Comparison of ENCODE assay signal across 13 mouse cellular contexts in the genomic region with DNA sequence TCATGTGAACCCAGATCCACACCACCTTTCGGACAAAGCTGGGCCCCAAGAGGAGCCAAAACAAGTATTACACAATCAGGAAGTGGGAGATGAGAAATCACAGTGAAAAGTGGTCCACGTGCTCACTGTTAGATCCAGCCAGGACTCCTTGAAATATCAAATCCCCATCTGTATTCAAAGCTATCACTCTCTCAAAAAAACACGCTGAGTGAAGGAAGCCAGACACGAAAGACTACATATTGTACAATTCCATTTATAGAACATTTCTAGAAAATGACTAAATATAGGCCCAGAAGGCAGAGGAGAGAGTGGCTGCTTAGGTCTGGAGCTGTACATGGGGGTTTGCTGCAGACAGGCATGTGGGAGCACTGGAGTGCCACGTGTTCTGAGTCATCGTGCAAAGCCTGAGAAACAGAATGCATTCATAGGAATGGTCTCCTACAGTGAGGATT.
DNase-seq lines count a peak whose midpoint lies in the region; ATAC-seq and TF ChIP-seq lines count a peak whose summit lies in the region.
"Had no signal": no experiment of that assay in that cellular context is flagged by ENCODE, and none has a peak within 500 bp of the region (broad histone marks: within the 10 kb centered on the region; RNA-seq: fewer than 3 reads in every experiment).

No protein-coding gene starts in this region.

- ATAC-seq in megakaryocyte progenitor cell, adult 5-6 weeks (replicated peaks; ENCODE audit: poor library complexity), result no peak
- ATAC-seq: midbrain, embryonic 13.5 days had no signal

- peak; percentile 80 for DNase-seq in layer of hippocampus, adult 9-11 months
- no peak for DNase-seq in layer of hippocampus, postnatal 25 days (ENCODE audit: extremely low spot score in 1 of 2, low spot score in 1 of 2)
- DNase-seq in left cerebral cortex, adult 18-20 months (ENCODE audit: low spot score in 2 of 2), result peak; percentile 52 to 73
- DNase-seq in right cerebral cortex, postnatal 36 days (ENCODE audit: low spot score in 2 of 2), result peak; percentile 66 to 86
- no peak for DNase-seq in gastrocnemius, adult 18-20 months (ENCODE audit: low spot score)
- DNase-seq: adrenal gland, adult 2 months; cerebellum, postnatal 25 days had no signal

- no peak overlapping the region for H3K4me3 ChIP-seq in cortical plate, adult 2 months (ENCODE audit: insufficient read depth, low read length)
- H3K4me3 ChIP-seq: heart, adult 2 months; hindbrain, embryonic 10.5 days; midbrain, embryonic 13.5 days had no signal

- peaks cover 28% of the 10 kb centered on the region for H3K4me1 ChIP-seq in cortical plate, adult 2 months (ENCODE audit: control insufficient read depth, insufficient read depth, low read length)

- peak overlapping the region; percentile 92 for H3K27ac ChIP-seq in cortical plate, adult 2 months (ENCODE audit: insufficient read depth, low read length)
- H3K27ac ChIP-seq: heart, adult 2 months; hindbrain, embryonic 10.5 days; liver, embryonic 14.5 days; midbrain, embryonic 13.5 days had no signal

- TF ChIP-seq POLR2A in cortical plate, adult 2 months (IDR thresholded peaks at IDR 0.05; ENCODE audit: extremely low read depth, insufficient read depth, low read length), result no peak

- TF ChIP-seq CTCF in cortical plate, adult 2 months (IDR thresholded peaks at IDR 0.05; ENCODE audit: extremely low read depth, insufficient read depth, low read length), result no peak

Comparison
In these comparisons a context has a peak if more than half of its experiments do, and no peak if none do; other contexts are left out.
1. DNase-seq: peak in layer of hippocampus, adult 9-11 months (single experiment), left cerebral cortex, adult 18-20 months (2 of 2) and right cerebral cortex, postnatal 36 days (2 of 2); none in layer of hippocampus, postnatal 25 days (0 of 2) and gastrocnemius, adult 18-20 months (single experiment).